Mouse (Mus musculus): ENCODE results near the gene Sprn. TPM values are rescaled to one million over a fixed set of nuclear protein-coding genes. Genes with fewer than 3 reads are reported as not detected.

Sprn gene
- polyA plus RNA-seq (2014; fragmentation: Nextera tagmentation; extraction: Ambion mirVana), result 0.11 TPM in 1 of 2 replicates, not detected in the other

GRCm38 (mm10) chr7:140154218-140154927, at the start of gene Sprn:
Gene Sprn (minus strand): TSS chr7:140154877.
- no peak within 1 kb of the TSS for H3K9ac ChIP-seq (ENCODE audit: low read length)
- no peak within 1 kb of the TSS for H3K27ac ChIP-seq (replicated peaks in 1 of 2; ENCODE audit: control insufficient read depth in 1 of 2, insufficient read depth in 1 of 2, low read depth in 2 of 2, low read length in 2 of 2)
- H3K9me3 ChIP-seq (ENCODE audit: control insufficient read depth, low read length), result no peaks in the 10 kb centered on the region
- peaks cover 55% of the 10 kb centered on the region for H3K27me3 ChIP-seq (ENCODE audit: control insufficient read depth, insufficient read depth, low read length)
- no peak for ATAC-seq (ENCODE audit: insufficient number of reproducible peaks, insufficient read depth, low FRiP score, low read depth)
- peaks cover 8% of the 10 kb centered on the region for H3K36me3 ChIP-seq (ENCODE audit: control insufficient read depth, insufficient read depth, low read length)
- H3K4me1 ChIP-seq (ENCODE audit: control insufficient read depth in 2 of 2, insufficient read depth in 2 of 2, low read length in 2 of 2), result no peaks in the 10 kb centered on the region; a peak in 1 of 4 replicates
- peak within 1 kb of the TSS; percentile 48 for H3K4me2 ChIP-seq (ENCODE audit: low read length)
- H3K4me3 ChIP-seq (ENCODE audit: control insufficient read depth in 1 of 2, insufficient read depth in 1 of 2, low read depth in 1 of 2, low read length in 2 of 2), result peak within 1 kb of the TSS in 1 of 2 experiments; percentile 28; a peak in 3 of 4 replicates
- WGBS, result 3% methylated on average over 28 of the region's 28 CpGs

DNA sequence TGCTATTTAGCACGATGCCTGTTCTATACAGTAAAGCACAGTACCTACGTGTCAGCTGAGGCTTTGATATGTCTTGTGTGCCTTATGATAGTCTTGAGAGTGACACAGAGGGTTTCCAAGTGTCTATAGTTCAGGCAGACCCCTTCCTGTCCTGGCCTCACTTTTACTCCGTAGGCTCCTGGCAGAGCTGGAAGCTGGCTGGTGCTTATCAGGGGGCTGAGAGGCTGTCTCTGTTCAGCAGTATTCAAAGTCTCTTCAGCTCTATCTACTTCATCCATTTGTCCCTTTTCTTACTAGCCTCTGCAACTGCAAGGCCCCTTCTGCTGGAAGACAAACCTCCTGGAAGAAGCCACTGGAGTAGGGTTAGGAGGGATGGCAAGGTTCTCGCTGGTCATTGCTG, 46.4 kb upstream of the Sprn start:
- H3K4me2 ChIP-seq (ENCODE audit: low read length), result no peak overlapping the region
- no peaks in the 10 kb centered on the region for H3K9me3 ChIP-seq (ENCODE audit: control insufficient read depth, low read length)
- H3K27me3 ChIP-seq (ENCODE audit: control insufficient read depth, insufficient read depth, low read length), result no peaks in the 10 kb centered on the region
- no peak overlapping the region for H3K27ac ChIP-seq (replicated peaks in 1 of 2; ENCODE audit: control insufficient read depth in 1 of 2, insufficient read depth in 1 of 2, low read depth in 2 of 2, low read length in 2 of 2)
- no peak overlapping the region for H3K9ac ChIP-seq (ENCODE audit: low read length)
- no peak overlapping the region for H3K4me3 ChIP-seq (ENCODE audit: control insufficient read depth in 1 of 2, insufficient read depth in 1 of 2, low read depth in 1 of 2, low read length in 2 of 2)
- WGBS, result 85% methylated on average over 4 of the region's 4 CpGs
- no peaks in the 10 kb centered on the region for H3K36me3 ChIP-seq (ENCODE audit: control insufficient read depth, insufficient read depth, low read length)
- ATAC-seq (ENCODE audit: insufficient number of reproducible peaks, insufficient read depth, low FRiP score, low read depth), result no peak
- no peaks in the 10 kb centered on the region for H3K4me1 ChIP-seq (ENCODE audit: control insufficient read depth in 2 of 2, insufficient read depth in 2 of 2, low read length in 2 of 2)

DNA sequence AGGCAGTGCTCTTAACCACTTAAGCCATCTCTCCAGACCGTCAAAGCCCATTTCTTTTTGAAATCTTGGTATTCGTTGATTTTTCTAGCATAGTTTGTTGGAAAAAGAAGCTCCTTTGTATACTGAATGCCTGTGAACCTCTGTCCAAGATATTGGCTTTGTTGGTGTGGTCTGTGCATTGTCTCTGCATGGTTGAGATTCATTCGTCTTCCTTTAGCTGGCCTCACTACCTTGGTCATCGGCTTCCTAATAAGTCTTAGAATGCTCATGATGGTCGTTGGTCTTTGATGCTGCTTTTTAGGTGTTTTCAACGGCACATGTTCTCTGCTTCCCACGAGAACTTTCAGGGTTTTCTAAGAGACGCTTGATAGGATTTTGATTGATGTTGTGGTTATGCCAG, 41.3 kb upstream of the Sprn start:
- Histone ChIP-seq H3K9ac (ENCODE audit: low read length) (no peak overlapping the region), H3K9me3 (ENCODE audit: control insufficient read depth, low read length) (no peaks in the 10 kb centered on the region), H3K4me3 (ENCODE audit: control insufficient read depth in 1 of 2, insufficient read depth in 1 of 2, low read depth in 1 of 2, low read length in 2 of 2) (no peak overlapping the region), H3K36me3 (ENCODE audit: control insufficient read depth, insufficient read depth, low read length) (no peaks in the 10 kb centered on the region), H3K27ac (replicated peaks in 1 of 2; ENCODE audit: control insufficient read depth in 1 of 2, insufficient read depth in 1 of 2, low read depth in 2 of 2, low read length in 2 of 2) (no peak overlapping the region), H3K4me1 (ENCODE audit: control insufficient read depth in 2 of 2, insufficient read depth in 2 of 2, low read length in 2 of 2) (no peaks in the 10 kb centered on the region), H3K27me3 (ENCODE audit: control insufficient read depth, insufficient read depth, low read length) (no peaks in the 10 kb centered on the region), H3K4me2 (ENCODE audit: low read length) (no peak overlapping the region)
- ATAC-seq (ENCODE audit: insufficient number of reproducible peaks, insufficient read depth, low FRiP score, low read depth), result no peak
- WGBS, result 71% methylated on average over 8 of the region's 8 CpGs

- H3K4me1 ChIP-seq (ENCODE audit: control insufficient read depth in 2 of 2, insufficient read depth in 2 of 2, low read length in 2 of 2), result no peaks in the 10 kb centered on the region
- H3K9me3 ChIP-seq (ENCODE audit: control insufficient read depth, low read length), result no peaks in the 10 kb centered on the region
- H3K9ac ChIP-seq (ENCODE audit: low read length), result no peak overlapping the region
- ATAC-seq (ENCODE audit: insufficient number of reproducible peaks, insufficient read depth, low FRiP score, low read depth), result no peak
- H3K36me3 ChIP-seq (ENCODE audit: control insufficient read depth, insufficient read depth, low read length), result no peaks in the 10 kb centered on the region
- no peak overlapping the region for H3K27ac ChIP-seq (replicated peaks in 1 of 2; ENCODE audit: control insufficient read depth in 1 of 2, insufficient read depth in 1 of 2, low read depth in 2 of 2, low read length in 2 of 2)
- no peak overlapping the region for H3K4me2 ChIP-seq (ENCODE audit: low read length)
- H3K27me3 ChIP-seq (ENCODE audit: control insufficient read depth, insufficient read depth, low read length), result no peaks in the 10 kb centered on the region
- 77% methylated on average over 4 of the region's 4 CpGs for WGBS
- H3K4me3 ChIP-seq (ENCODE audit: control insufficient read depth in 1 of 2, insufficient read depth in 1 of 2, low read depth in 1 of 2, low read length in 2 of 2), result no peak overlapping the region
Observed at GRCm38 (mm10) chr7:140194031-140194430, 39.4 kb upstream of the Sprn start.

GRCm38 (mm10) chr7:140192851-140193250, 38.2 kb upstream of the Sprn start:
- no peaks in the 10 kb centered on the region for H3K4me1 ChIP-seq (ENCODE audit: control insufficient read depth in 2 of 2, insufficient read depth in 2 of 2, low read length in 2 of 2)
- no peak overlapping the region for H3K4me2 ChIP-seq (ENCODE audit: low read length)
- H3K36me3 ChIP-seq (ENCODE audit: control insufficient read depth, insufficient read depth, low read length), result no peaks in the 10 kb centered on the region
- H3K4me3 ChIP-seq (ENCODE audit: control insufficient read depth in 1 of 2, insufficient read depth in 1 of 2, low read depth in 1 of 2, low read length in 2 of 2), result no peak overlapping the region
- no peaks in the 10 kb centered on the region for H3K27me3 ChIP-seq (ENCODE audit: control insufficient read depth, insufficient read depth, low read length)
- no peak for ATAC-seq (ENCODE audit: insufficient number of reproducible peaks, insufficient read depth, low FRiP score, low read depth)
- H3K9me3 ChIP-seq (ENCODE audit: control insufficient read depth, low read length), result no peaks in the 10 kb centered on the region
- no peak overlapping the region for H3K9ac ChIP-seq (ENCODE audit: low read length)
- no peak overlapping the region for H3K27ac ChIP-seq (replicated peaks in 1 of 2; ENCODE audit: control insufficient read depth in 1 of 2, insufficient read depth in 1 of 2, low read depth in 2 of 2, low read length in 2 of 2)
- WGBS, result 76% methylated on average over 2 of the region's 2 CpGs

DNA sequence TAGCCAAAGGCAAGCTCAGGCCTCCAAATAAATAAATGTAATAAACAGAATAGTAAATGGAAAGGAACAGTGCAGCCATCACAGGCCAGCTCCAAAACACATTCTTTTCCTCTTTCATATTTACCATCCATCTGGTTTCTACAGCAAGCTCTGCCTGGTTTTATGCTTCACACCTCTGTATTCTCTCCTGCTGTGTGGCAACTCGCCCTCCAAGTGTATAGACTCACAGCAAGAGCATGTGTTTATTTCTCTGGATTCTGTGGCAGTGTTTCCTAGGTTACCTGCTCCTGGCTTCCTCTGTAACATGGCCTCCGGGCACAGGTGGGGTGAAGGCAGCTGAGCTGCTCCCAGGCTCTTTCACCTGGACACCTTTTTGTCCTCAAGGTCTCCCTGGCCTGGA, 37.8 kb upstream of the Sprn start:
- Histone ChIP-seq H3K4me3 (ENCODE audit: control insufficient read depth in 1 of 2, insufficient read depth in 1 of 2, low read depth in 1 of 2, low read length in 2 of 2) (no peak overlapping the region), H3K36me3 (ENCODE audit: control insufficient read depth, insufficient read depth, low read length) (no peaks in the 10 kb centered on the region), H3K9ac (ENCODE audit: low read length) (no peak overlapping the region), H3K27me3 (ENCODE audit: control insufficient read depth, insufficient read depth, low read length) (no peaks in the 10 kb centered on the region), H3K4me2 (ENCODE audit: low read length) (no peak overlapping the region), H3K4me1 (ENCODE audit: control insufficient read depth in 2 of 2, insufficient read depth in 2 of 2, low read length in 2 of 2) (no peaks in the 10 kb centered on the region), H3K9me3 (ENCODE audit: control insufficient read depth, low read length) (no peaks in the 10 kb centered on the region), H3K27ac (replicated peaks in 1 of 2; ENCODE audit: control insufficient read depth in 1 of 2, insufficient read depth in 1 of 2, low read depth in 2 of 2, low read length in 2 of 2) (no peak overlapping the region)
- 51% methylated on average over 2 of the region's 2 CpGs for WGBS
- no peak for ATAC-seq (ENCODE audit: insufficient number of reproducible peaks, insufficient read depth, low FRiP score, low read depth)

DNA sequence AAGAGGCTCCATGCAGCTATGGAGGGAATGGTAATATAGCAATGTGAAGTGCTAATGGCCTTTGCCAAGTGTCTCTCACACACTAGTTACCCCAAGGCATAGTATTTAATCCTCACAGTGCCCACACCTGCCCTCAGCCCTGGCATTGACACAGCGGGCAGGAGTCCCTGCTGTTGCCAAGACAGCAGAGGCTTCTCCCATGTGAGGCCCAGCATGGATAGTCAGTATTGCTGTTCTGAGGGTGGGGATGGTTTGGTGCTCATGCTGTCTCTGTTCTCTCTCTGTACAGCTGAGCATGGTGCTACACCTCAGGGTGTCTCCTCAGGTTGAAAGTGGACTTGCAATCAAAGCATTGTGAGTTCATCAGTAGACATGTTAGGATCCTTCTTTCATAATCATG, 35.8 kb upstream of the Sprn start:
- no peaks in the 10 kb centered on the region for H3K36me3 ChIP-seq (ENCODE audit: control insufficient read depth, insufficient read depth, low read length)
- no peak overlapping the region for H3K9ac ChIP-seq (ENCODE audit: low read length)
- no peak overlapping the region for H3K27ac ChIP-seq (replicated peaks in 1 of 2; ENCODE audit: control insufficient read depth in 1 of 2, insufficient read depth in 1 of 2, low read depth in 2 of 2, low read length in 2 of 2)
- no peak overlapping the region for H3K4me3 ChIP-seq (ENCODE audit: control insufficient read depth in 1 of 2, insufficient read depth in 1 of 2, low read depth in 1 of 2, low read length in 2 of 2)
- no peaks in the 10 kb centered on the region for H3K9me3 ChIP-seq (ENCODE audit: control insufficient read depth, low read length)
- H3K4me2 ChIP-seq (ENCODE audit: low read length), result no peak overlapping the region
- 82% methylated on average over 1 of the region's 1 CpGs for WGBS
- ATAC-seq (ENCODE audit: insufficient number of reproducible peaks, insufficient read depth, low FRiP score, low read depth), result no peak
- H3K4me1 ChIP-seq (ENCODE audit: control insufficient read depth in 2 of 2, insufficient read depth in 2 of 2, low read length in 2 of 2), result no peaks in the 10 kb centered on the region
- H3K27me3 ChIP-seq (ENCODE audit: control insufficient read depth, insufficient read depth, low read length), result no peaks in the 10 kb centered on the region
